Mouse (Mus musculus): ENCODE results near the gene Ank.
A peak's percentile ranks its signal among the peaks of the same experiment; 100 is the strongest.
"Not testable (repeated sequence)": the region's sequence is repeated elsewhere in the genome, so short reads cannot be mapped to it uniquely, and the experiment has no call there.

Ank gene

GRCm38 (mm10) chr15:27466131-27467080, at the start of gene Ank:
Gene Ank (plus strand): TSS chr15:27466677.
- DNase-seq (ENCODE audit: low read depth, low spot score) = peak; percentile 91

- no peak for DNase-seq (ENCODE audit: low read depth, low spot score)
These were observed 47.7 kb upstream of the Ank start for GRCm38 (mm10) chr15:27418566-27419331.

- DNase-seq (ENCODE audit: low read depth, low spot score) = no peak
These were observed 44.9 kb upstream of the Ank start for GRCm38 (mm10) chr15:27421531-27421930.

- no peak for DNase-seq (ENCODE audit: low read depth, low spot score)
These were observed 38.9 kb upstream of the Ank start for GRCm38 (mm10) chr15:27427581-27427980.

- DNase-seq (ENCODE audit: low read depth, low spot score) = no peak
These were observed 36.2 kb upstream of the Ank start for GRCm38 (mm10) chr15:27430241-27430640.

- no peak for DNase-seq (ENCODE audit: low read depth, low spot score)
These were observed 33.4 kb upstream of the Ank start for GRCm38 (mm10) chr15:27432851-27433615.

GRCm38 (mm10) chr15:27435409-27435808, 31.1 kb upstream of the Ank start:
- no peak for DNase-seq (ENCODE audit: low read depth, low spot score)

- DNase-seq (ENCODE audit: low read depth, low spot score) = no peak
These were observed 30.3 kb upstream of the Ank start for GRCm38 (mm10) chr15:27436194-27436593.

GRCm38 (mm10) chr15:27441053-27441452, 25.4 kb upstream of the Ank start:
- no peak for DNase-seq (ENCODE audit: low read depth, low spot score)

- DNase-seq (ENCODE audit: low read depth, low spot score) = no peak
These were observed 24.9 kb upstream of the Ank start for GRCm38 (mm10) chr15:27441529-27441928.

GRCm38 (mm10) chr15:27441951-27442350, 24.5 kb upstream of the Ank start:
- no peak for DNase-seq (ENCODE audit: low read depth, low spot score)

GRCm38 (mm10) chr15:27444772-27445347, 21.6 kb upstream of the Ank start:
- no peak for DNase-seq (ENCODE audit: low read depth, low spot score)

GRCm38 (mm10) chr15:27450689-27451088, 15.8 kb upstream of the Ank start:
- peak; percentile 52 for DNase-seq (ENCODE audit: low read depth, low spot score)

GRCm38 (mm10) chr15:27451760-27452159, 14.7 kb upstream of the Ank start:
- DNase-seq (ENCODE audit: low read depth, low spot score) = no peak

GRCm38 (mm10) chr15:27452496-27452895, 14.0 kb upstream of the Ank start:
- no peak for DNase-seq (ENCODE audit: low read depth, low spot score)

GRCm38 (mm10) chr15:27457001-27457400, 9.5 kb upstream of the Ank start:
- no peak for DNase-seq (ENCODE audit: low read depth, low spot score)

- DNase-seq (ENCODE audit: low read depth, low spot score) = not testable (repeated sequence)
These were observed 6.7 kb upstream of the Ank start for GRCm38 (mm10) chr15:27459781-27460180.

GRCm38 (mm10) chr15:27461336-27462245, 4.9 kb upstream of the Ank start:
- DNase-seq (ENCODE audit: low read depth, low spot score) = peak; percentile 83

GRCm38 (mm10) chr15:27463876-27464275, 2.6 kb upstream of the Ank start:
- DNase-seq (ENCODE audit: low read depth, low spot score) = no peak

- DNase-seq (ENCODE audit: low read depth, low spot score) = peak; percentile 83
These were observed 979 bp upstream of the Ank start for GRCm38 (mm10) chr15:27465391-27466005.
